Mouse (Mus musculus) ES-CJ7 (cell line): ENCODE measurements around the gene Prss2.
"Not testable (repeated sequence)": the region's sequence is repeated elsewhere in the genome, so short reads cannot be mapped to it uniquely, and the experiment has no call there.

Source experiments
- DNase-seq: peaks from one replicate; pipeline ENCODE4 v3.0.0; 2011; ENCODE audit warnings: low read depth, low spot score

Prss2 gene

DNA sequence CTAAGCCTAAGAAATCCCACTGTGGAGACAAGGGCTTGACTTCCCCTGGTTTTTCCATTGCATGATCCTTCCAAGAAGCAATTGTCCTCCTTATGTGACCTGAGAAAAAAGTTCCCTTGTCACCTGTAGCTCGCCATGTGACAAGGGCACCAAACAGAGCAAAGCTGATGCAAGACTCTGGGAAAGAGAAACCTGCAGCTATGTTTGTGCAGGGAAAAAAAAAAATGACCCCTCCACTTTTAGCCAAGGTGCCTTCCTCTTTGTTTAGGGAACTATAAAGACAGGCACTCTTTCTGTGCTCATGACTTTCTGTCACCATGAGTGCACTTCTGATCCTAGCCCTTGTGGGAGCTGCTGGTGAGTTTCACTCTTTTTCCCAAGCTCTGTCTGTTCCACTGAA is at the start of gene Prss2:
Gene Prss2 (plus strand): TSS at position 301 of the 400 bp plus-strand sequence.
- DNase-seq, result no peak

DNA sequence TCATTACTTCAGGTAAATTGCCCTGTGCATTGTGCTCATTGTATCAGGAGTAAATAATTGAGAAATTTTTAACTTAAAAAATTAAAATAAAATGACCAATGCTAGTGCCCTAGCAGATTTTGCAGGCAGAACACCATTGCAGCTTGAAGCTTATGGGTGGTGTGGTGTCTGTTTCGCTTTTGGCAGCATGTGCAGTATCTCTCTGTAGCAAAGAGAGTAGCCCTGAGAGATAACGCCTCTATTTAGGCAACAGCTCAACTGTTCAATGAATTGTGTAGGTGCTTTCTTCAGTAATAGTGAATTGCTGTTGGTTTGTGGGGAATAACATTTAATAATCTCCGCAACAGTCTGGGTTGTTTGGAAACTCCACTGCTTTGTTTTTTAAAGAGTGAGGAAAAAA is 22.2 kb upstream of the Prss2 start:
- DNase-seq, result no peak

- no peak for DNase-seq
These were observed 16.7 kb upstream of the Prss2 start for GRCm38 (mm10) chr6:41504915-41505314.

- no peak for DNase-seq
These were observed 16.3 kb upstream of the Prss2 start for GRCm38 (mm10) chr6:41505323-41505722.

DNA sequence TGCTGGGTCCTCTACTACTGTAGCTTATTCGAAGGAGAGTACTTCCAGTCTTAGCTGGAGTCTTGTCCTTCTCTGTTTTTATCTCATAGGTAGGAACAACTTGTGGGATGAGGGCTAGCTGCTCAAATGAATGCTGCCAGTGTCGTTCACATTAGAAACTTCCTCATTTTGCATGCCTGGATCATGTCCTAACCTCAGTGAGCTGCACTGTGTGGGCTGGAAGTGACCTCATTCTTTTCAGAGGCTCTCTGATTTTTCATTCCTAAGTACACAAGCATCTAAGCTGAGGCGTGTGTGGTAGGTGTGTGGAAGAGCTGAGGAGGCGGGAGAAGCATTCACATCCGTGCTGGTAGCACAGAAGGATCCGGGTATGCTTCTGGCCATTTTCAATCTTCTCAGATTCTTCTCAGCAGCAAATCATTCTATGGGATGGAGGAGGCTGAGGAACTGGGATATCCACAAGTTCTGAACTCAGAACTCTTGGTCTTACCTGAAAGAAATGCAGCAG is 3.5 kb upstream of the Prss2 start:
- DNase-seq, result no peak

DNA sequence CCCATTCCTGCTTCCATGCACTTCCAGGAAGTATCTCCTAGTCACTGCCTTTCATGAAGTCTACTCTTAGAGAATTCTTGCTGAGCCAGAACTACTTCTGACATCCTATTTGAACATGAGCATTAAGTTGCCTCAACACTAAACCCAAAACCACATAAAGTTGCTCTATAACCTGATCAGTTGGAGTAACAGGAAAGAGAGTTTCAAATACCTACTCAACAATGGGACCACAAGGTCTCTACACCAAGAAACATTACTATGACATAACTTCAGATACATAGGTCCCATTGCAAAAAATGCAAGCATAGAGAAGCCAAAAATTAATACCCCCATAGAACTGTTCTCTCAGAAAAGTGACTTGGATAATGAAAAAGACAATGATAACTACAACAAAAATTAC is 4.9 kb downstream of the Prss2 start:
- no peak for DNase-seq

DNA sequence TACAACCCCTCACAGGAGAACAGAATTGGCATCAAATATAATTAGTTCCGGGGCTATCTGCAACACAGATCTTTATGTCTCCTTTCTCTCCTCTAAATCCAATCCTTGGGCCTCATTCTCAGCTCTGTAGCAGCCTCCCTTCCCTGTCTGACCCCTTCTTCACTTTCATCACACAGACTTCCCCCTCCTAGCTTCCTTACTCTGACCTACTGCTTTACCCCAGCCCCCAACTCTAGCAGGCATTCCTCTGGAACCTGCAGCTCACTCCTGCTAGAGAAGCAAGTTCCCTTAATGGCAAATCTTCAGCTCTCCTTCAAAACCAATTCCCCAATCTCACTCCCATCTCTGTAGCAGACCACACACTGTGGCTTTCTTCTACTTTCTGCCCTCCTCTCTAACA is 5.8 kb downstream of the Prss2 start:
- DNase-seq, result no peak

- DNase-seq, result not testable (repeated sequence)
These were observed 8.4 kb downstream of the Prss2 start for GRCm38 (mm10) chr6:41529987-41530386.

GRCm38 (mm10) chr6:41532181-41532580 is 10.6 kb downstream of the Prss2 start:
- no peak for DNase-seq

GRCm38 (mm10) chr6:41532687-41533284 is 11.2 kb downstream of the Prss2 start:
- no peak for DNase-seq

- DNase-seq, result no peak
These were observed 15.8 kb downstream of the Prss2 start for GRCm38 (mm10) chr6:41537376-41537775.

DNA sequence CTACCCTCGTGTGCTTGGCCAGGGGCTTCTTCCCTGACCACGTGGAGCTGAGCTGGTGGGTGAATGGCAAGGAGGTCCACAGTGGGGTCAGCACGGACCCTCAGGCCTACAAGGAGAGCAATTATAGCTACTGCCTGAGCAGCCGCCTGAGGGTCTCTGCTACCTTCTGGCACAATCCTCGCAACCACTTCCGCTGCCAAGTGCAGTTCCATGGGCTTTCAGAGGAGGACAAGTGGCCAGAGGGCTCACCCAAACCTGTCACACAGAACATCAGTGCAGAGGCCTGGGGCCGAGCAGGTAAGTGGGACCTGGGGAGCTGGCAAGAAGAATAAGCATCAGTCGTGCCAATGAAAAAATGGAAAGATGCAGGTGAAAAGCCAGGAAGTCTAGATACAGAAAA is 16.7 kb downstream of the Prss2 start:
- DNase-seq, result not testable (repeated sequence)

DNA sequence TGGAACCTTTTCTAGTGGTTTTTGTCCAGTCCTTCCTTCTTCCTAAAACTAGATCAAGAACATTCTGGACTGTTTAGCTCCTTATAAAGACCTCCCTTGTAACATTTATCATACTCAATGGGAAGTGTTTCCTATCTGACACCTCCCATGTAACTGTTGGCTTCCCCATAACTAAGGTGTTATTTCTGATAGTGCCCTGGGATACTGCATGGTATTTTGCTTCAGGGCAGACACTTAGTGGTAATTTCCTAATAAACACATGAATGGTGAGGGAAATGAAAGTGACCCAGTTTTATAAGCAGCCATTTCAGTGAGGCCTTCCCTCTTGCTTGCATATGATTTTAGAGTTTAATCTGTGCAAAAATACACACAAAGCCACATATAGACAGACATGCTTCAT is 19.2 kb downstream of the Prss2 start:
- DNase-seq, result no peak

DNA sequence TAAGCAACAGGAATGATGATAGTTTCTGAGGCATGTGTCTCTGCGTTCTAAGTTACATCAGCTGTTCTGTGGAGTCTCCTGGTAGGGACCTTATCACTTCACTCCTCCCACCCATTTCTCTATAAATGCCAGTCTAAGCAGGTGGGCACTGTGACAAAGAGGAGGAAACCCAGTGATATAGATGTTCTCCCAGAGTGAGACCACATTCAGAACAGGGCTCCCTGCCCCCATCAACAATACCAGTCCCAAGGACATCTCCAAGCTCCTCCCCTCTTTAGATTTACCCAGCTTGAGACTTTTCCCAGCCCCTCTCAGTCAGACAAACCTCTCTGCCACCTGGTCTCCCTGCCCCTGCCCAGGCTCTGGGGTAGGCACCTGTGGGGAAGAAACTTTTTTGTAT is 20.2 kb downstream of the Prss2 start:
- DNase-seq, result no peak

GRCm38 (mm10) chr6:41542983-41543382 is 21.4 kb downstream of the Prss2 start:
- no peak for DNase-seq

DNA sequence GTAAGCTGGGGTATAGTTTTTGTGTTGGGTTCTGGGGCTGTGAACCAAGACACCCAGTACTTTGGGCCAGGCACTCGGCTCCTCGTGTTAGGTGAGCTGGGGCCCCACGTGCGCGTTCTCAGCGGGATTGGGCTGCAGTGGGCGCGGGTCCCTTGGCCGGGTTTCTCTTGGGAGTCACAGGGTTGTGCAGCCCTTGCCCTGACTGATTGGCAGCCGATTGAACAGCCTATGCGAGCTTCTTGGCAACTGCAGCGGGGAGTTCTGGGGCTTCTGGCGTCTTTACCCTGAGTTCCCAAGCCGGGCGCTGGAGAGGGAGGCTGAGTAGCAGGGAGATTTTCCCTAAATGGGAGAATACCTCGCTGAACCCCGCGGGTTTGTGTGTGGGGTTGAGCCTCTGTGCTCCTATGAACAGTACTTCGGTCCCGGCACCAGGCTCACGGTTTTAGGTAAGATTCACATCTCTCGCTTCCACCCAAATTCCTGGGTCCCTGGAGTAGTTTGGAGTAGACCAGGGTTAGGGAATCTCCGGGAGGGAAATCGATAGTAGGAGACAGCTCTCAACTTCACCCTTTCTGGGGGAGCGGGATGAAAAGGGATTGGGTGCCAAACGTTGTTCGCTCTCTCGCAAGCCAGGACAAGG is 21.9 kb downstream of the Prss2 start:
- DNase-seq, result no peak

GRCm38 (mm10) chr6:41544381-41544924 is 22.9 kb downstream of the Prss2 start:
- no peak for DNase-seq

GRCm38 (mm10) chr6:41545266-41545665 is 23.7 kb downstream of the Prss2 start:
- DNase-seq, result no peak

DNA sequence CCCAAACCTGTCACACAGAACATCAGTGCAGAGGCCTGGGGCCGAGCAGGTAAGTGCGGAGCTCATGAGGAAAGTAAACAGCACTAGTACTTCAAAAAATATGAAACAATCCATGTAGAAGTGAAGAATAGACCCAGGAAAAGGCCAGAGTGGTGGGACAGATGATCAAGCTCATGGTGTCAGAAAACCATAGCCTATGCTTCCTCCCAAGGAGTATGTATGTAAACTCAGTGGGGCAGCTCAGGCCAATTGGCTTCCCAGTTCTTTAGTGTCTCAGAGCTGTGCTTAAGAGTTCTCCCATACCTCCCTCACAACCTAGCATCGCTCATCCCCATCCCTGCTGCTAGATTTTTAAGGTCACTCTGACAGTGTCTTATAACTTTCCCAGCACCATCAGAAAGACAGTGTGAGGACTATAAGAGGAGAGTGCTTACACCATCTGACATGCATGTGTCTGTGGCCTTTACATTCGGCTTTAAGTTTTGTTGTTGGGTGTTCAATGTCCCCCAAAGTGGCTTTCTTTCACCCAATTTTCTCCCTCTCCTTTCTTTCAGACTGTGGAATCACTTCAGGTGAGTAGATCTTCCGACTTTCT is 25.6 kb downstream of the Prss2 start:
- DNase-seq, result no peak

DNA sequence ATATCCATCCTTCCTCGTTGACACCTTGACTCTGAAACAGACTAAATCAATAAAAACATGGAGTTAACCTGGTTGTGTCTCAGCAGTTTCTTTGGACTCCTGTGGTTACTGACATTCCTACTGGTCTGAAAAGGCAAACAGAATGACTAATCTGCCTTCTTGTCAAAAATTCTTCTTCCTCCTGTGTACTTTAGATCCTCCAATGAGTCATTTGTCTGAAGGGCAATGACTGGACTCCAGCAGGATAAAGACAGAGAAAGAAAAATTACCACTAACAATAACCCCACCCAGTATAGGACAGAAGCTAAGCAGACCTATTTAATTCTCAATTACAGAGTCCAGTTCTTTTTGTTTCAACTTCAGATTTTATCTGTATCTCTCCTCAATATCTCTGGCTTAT is 26.7 kb downstream of the Prss2 start:
- DNase-seq, result no peak

DNA sequence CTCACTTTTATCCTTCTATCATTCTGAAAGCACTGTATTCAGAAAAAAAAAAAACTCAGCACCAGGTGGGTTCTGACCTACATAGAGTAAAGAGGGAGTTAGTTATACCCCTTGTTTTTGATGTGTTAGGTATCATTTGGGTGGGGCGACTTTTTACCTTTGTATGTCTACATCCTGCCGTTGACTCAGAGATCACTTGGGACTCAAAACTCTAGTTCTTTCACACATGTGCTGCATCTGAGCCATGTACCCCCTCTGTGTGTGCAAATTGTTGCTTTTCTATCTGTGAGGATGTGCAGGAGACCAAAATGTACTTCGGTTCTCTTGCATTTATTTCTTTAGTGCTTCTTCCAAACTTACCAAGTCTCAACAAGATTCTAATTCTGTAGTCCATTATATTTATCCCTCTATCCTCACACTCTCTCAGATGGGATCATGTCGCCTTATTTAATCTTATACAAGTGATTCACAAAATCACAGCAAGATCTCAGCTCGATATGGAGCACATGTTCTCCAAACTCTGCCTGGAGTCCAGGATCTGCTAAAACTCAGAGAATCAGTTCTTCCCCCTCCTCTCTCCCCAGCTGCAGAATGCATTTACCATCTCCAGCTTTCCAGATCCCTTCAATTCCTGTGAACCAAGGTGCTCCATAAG is 31.9 kb downstream of the Prss2 start:
- DNase-seq, result no peak
